In the genomic region with DNA sequence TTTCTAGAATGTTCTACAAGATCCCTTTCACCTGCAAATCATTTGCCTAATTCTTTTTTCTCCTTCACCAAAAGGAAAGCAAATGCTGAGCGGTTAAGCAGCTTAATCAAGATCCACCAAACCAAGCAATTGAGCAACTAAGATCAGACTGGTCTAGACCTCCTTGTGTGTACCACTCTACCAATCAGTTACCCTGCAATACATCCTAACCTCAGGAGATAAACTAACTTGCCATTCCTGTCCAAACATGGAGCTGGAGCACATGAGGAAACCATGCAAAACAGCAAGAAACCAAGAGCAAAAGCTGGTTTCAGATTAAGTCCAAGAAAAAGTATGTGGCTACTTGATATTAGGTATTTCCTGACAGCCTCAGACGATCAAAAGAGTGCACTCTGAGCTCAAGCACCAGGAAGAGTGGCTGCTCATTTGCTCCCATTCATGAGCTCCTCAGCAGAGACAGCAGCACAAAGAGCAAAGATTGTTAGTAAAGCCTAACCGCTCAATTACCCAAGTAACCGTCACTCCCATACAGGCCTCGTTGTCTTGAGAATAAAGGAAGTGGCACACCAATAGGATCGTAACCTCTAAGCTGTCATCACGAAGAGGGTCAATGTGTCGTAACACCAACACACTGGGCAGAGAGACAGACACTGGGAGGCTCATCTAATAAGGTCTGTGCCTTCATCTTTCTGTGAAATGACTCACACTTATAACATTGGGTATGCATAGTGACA, we compare ENCODE assay signal across 9 mouse cellular contexts.
DNase-seq lines count a peak whose midpoint lies in the region; ATAC-seq lines count a peak whose summit lies in the region.
"Had no signal": no experiment of that assay in that cellular context is flagged by ENCODE, and none has a peak within 500 bp of the region (broad histone marks: within the 10 kb centered on the region; RNA-seq: fewer than 3 reads in every experiment).

No protein-coding gene starts in this region.

- no peak overlapping the region for H3K4me3 ChIP-seq in embryonic facial prominence, embryonic 10.5 days
- no peak overlapping the region for H3K4me3 ChIP-seq in hindbrain, embryonic 12.5 days
- H3K4me3 ChIP-seq in midbrain, embryonic 14.5 days (replicated peaks; ENCODE audit: low read depth, low read length) = no peak overlapping the region
- H3K4me3 ChIP-seq: heart, embryonic 15.5 days had no signal

- no peaks in the 10 kb centered on the region for H3K9me3 ChIP-seq in embryonic facial prominence, embryonic 10.5 days
- no peaks in the 10 kb centered on the region for H3K9me3 ChIP-seq in hindbrain, embryonic 12.5 days (replicated peaks)
- no peaks in the 10 kb centered on the region for H3K9me3 ChIP-seq in midbrain, embryonic 14.5 days (ENCODE audit: control insufficient read depth, low read length)
- H3K9me3 ChIP-seq: heart, embryonic 15.5 days had no signal

- DNase-seq in heart, adult 11 months = peak; percentile 73
- DNase-seq in heart, adult 9 months (ENCODE audit: low spot score in 2 of 2) = no peak
- DNase-seq in embryonic facial prominence, embryonic 10.5 days (ENCODE audit: low spot score) = peak; percentile 10
- peak; percentile 15 for DNase-seq in midbrain, embryonic 14.5 days
- no peak for DNase-seq in thymus, postnatal 10 days (ENCODE audit: low spot score in 2 of 2)
- no peak for DNase-seq in heart, adult 8-10 months (ENCODE audit: low spot score)

- H3K27ac ChIP-seq in embryonic facial prominence, embryonic 10.5 days (replicated peaks) = no peak overlapping the region
- H3K27ac ChIP-seq in hindbrain, embryonic 12.5 days = no peak overlapping the region
- H3K27ac ChIP-seq in midbrain, embryonic 14.5 days (replicated peaks; ENCODE audit: low read depth, low read length) = no peak overlapping the region
- H3K27ac ChIP-seq: heart, embryonic 15.5 days had no signal

- 44% methylated on average over 8 of the region's 8 CpGs for WGBS in embryonic facial prominence, embryonic 10.5 days
- 28% methylated on average over 8 of the region's 8 CpGs for WGBS in hindbrain, embryonic 12.5 days
- 8% methylated on average over 8 of the region's 8 CpGs for WGBS in midbrain, embryonic 14.5 days

- peak; percentile 68 for ATAC-seq in hindbrain, embryonic 12.5 days (ENCODE audit: low FRiP score)
- peak; percentile 38; the same call in 1 of the 2 replicates for ATAC-seq in midbrain, embryonic 14.5 days (ENCODE audit: low FRiP score, low TSS enrichment)
- ATAC-seq in cerebellum, adult (ENCODE audit: insufficient number of reproducible peaks, low FRiP score, low TSS enrichment) = no peak

- H3K9ac ChIP-seq in hindbrain, embryonic 12.5 days = no peak overlapping the region
- H3K9ac ChIP-seq in midbrain, embryonic 14.5 days (replicated peaks; ENCODE audit: low read length) = no peak overlapping the region
- H3K9ac ChIP-seq: heart, embryonic 15.5 days had no signal

- no peak overlapping the region for H3K4me2 ChIP-seq in hindbrain, embryonic 12.5 days (replicated peaks)
- H3K4me2 ChIP-seq in midbrain, embryonic 14.5 days (ENCODE audit: low read length) = no peak overlapping the region
- H3K4me2 ChIP-seq: heart, embryonic 15.5 days had no signal

- peaks cover 10% of the 10 kb centered on the region for H3K27me3 ChIP-seq in embryonic facial prominence, embryonic 10.5 days (replicated peaks; ENCODE audit: low read depth, poor library complexity, severe bottlenecking)
- H3K27me3 ChIP-seq in hindbrain, embryonic 12.5 days = peaks cover 6% of the 10 kb centered on the region; the same call in 1 of the 2 replicates
- 0 out of 2 replicates have a peak, but pooled peaks cover 3% of the 10 kb centered on the region for H3K27me3 ChIP-seq in midbrain, embryonic 14.5 days (ENCODE audit: control insufficient read depth, insufficient read depth, low read length)
- H3K27me3 ChIP-seq: heart, embryonic 15.5 days had no signal

- H3K36me3 ChIP-seq in embryonic facial prominence, embryonic 10.5 days (replicated peaks) = no peaks in the 10 kb centered on the region
- no peaks in the 10 kb centered on the region for H3K36me3 ChIP-seq in hindbrain, embryonic 12.5 days
- H3K36me3 ChIP-seq in midbrain, embryonic 14.5 days (ENCODE audit: control insufficient read depth, insufficient read depth, low read length) = no peaks in the 10 kb centered on the region
- H3K36me3 ChIP-seq: heart, embryonic 15.5 days had no signal

- H3K4me1 ChIP-seq in embryonic facial prominence, embryonic 10.5 days = no peaks in the 10 kb centered on the region
- peaks cover 11% of the 10 kb centered on the region for H3K4me1 ChIP-seq in hindbrain, embryonic 12.5 days
- H3K4me1 ChIP-seq in midbrain, embryonic 14.5 days (ENCODE audit: control insufficient read depth, insufficient read depth, low read length) = no peaks in the 10 kb centered on the region; the same call in 1 of the 2 replicates
- H3K4me1 ChIP-seq: heart, embryonic 15.5 days had no signal

Comparison
In these comparisons a context has a peak if more than half of its experiments do, and no peak if none do; other contexts are left out.
1. DNase-seq: peak in heart, adult 11 months (single experiment), embryonic facial prominence, embryonic 10.5 days (single experiment) and midbrain, embryonic 14.5 days (single experiment); none in heart, adult 9 months (0 of 2), thymus, postnatal 10 days (0 of 2) and heart, adult 8-10 months (single experiment).